Mouse (Mus musculus): ENCODE results near the gene Naip5.
"Not testable (repeated sequence)": the region's sequence is repeated elsewhere in the genome, so short reads cannot be mapped to it uniquely, and the experiment has no call there.

- not testable (repeated sequence) for TF ChIP-seq MAFK (IDR thresholded peaks at IDR 0.05; ENCODE audit: insufficient read depth, low read depth, low read length); ZC3H11A (IDR thresholded peaks at IDR 0.05; ENCODE audit: borderline replicate concordance, low read depth, low read length); HCFC1 (IDR thresholded peaks at IDR 0.05; ENCODE audit: borderline replicate concordance, insufficient read depth, low read length)
Measured at GRCm38 (mm10) chr13:100255925-100256324, 9.8 kb upstream of the Naip5 start.

All from ES-E14 (cell line).